Mouse (Mus musculus): ENCODE measurements around the gene Tirap. TPM values are rescaled to one million over a fixed set of nuclear protein-coding genes. Genes with fewer than 3 reads are reported as not detected.
A peak's percentile ranks its signal among the peaks of the same experiment; 100 is the strongest.

The Tirap gene
- total RNA-seq, 2 experiments from 2014 or later, result 4.3 to 6.0 TPM

- no peak for DNase-seq
Measured at GRCm38 (mm10) chr9:35192983-35193542, 7.0 kb downstream of the Tirap start.

DNA sequence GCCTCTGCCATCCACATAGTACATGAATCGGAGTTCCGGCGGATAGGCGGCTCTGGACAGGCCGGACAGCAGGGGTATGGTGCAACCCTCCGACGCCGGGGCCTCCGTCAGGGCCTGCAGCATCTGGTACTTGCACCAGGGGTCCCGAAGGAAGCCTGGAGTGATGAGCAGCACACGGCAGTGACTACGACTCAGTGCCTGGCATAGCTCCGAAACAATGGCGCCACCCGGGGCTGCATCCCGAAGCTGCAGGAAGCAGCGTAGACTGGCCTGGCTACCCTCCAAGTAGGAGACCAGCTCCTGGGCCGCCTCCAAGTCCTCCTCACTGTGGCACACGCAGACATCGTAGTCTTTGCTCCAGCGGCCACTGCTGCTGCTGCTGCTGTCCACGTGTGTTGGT, 11.4 kb downstream of the Tirap start:
- DNase-seq, result peak in 1 of 2 experiments; percentile 37

DNA sequence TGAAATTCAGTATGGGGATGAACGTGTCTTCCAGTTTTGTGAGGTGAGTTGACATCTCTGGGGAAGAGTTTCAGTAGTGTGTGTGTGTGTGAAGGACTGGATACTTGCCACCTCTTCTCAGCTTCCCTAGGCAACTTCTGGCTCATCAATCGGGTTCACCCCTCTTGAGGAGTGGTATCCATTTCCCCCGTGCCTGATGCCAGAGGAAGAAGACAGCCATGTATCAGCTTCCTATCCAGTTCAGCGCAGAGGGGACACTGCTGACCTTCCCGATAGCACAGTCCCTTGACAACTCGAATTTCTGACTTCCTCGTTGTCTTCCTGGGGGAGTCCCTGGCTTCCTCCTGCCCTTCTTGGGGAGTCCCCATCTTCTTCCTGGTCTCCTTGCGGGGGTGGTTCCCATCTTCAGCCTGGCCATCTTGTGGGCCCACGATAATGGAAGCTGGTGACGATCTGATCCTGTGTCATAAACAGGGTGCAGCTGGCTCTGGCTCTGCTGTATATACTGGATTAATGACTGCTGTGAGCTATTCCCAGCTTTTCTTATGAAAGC, 12.7 kb downstream of the Tirap start:
- no peak for DNase-seq

GRCm38 (mm10) chr9:35186430-35186829, 13.7 kb downstream of the Tirap start:
- DNase-seq, result no peak

DNA sequence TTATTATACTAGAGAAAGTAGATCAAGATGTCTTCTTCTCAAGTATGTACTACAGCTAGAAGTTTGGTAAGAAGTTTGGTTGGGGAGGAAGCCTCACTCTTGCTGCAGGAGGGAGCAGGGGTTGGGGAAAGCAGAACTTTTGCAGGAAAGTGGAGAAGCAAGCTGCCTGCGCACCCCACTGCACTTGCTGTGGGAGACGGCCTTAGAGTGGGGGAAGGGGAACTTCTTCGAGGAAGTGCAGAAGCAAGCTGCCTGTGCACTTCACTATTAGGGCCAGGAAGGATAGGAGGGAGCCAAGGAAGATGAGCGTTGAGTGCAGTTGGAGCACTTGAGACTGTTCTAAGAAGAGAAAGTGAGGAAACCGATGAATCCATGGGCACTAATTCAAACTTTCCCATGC, 16.7 kb downstream of the Tirap start:
- DNase-seq, result peak in 1 of 2 experiments; percentile 35

GRCm38 (mm10) chr9:35182832-35183231, 17.3 kb downstream of the Tirap start:
- no peak for DNase-seq

DNA sequence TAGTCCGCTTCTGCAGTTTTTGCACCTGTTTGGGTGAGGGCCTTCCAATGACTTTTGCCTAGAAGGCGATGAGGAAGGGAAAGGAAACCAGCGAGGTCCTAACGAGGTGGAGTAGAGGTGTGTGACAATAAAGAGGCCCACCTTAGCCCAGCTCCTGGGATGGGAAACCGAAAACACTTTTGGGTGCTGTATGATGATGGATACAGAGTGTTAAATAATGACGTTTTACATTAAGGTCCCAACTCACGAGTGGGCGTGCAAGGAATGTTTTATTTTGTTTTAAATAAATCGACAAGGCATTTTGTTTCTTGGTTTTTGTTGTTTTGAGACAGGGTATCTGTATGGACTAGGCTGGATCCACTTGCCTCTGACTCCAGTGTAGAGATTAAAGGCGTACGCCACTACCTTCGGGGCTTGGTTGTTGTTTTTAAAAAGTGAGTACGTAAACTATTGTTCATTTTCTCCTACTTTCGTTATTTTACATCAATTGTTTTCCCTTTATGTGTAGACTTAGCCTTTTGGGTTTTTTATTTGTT, 23.9 kb downstream of the Tirap start:
- no peak for DNase-seq

DNA sequence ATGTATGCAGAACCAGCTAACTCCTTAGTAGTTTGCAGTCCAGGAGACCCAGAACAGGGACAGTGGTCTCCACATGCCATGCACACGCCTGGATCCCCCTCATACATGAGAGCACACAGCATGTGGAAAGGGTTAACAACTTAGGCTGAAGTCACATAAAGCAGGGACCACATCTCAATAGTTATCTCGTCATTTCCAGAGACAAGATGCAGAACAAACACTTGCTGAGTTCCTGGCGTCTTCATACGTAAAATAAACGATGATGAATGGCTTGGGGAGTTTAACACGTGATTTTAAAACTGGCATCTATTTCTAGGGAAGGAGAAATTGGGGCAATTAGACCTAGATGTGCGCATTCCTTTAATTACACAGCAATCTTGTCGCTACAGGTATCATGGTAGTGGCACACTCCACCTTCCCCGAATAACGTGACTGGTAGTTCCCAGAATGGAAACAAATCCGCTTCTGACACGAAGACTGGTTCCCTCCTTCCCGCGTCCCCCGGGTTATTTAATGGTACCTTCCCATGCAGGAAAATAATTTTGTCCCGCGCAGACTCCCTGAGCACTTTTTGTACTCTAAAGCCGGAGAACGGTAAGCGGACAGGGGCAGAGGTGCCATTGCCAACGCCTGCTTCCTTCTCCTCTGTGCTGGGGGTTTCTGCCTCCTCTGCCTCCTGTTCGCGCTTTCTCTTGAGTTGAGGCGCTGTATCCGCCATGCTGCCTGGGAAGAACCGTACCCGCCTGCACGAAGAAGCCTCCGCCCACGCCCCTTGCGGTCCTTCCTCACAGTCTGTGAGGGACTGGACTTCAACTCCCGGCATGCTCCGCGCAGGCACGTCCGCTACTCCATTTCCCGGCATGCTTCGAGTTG, 24.6 kb downstream of the Tirap start, which contains the start of gene Dcps:
Gene Dcps, minus strand, starts transcription at position 811 of the 873 bp plus-strand sequence.
- peak; percentile 96 to 97 for DNase-seq

DNA sequence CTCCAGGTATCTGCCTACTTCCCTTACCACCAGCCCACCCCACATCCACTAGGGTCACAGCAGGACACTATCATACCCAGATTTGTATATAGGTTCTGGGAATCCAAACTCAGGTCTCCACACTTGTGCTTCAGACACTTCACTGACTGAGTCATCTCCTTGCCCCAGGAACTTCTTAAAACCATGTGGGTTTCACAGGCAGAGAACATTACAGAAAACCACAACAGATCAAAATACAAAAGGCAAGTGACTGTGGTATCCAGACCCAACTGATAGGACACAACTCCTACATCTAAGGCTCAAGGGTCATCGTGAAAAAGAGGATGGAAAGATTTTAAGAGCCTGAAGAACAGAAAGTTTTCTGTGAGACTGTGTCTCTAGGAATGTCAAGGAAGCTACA, 26.8 kb downstream of the Tirap start:
- no peak for DNase-seq

GRCm38 (mm10) chr9:35170071-35170470, 30.0 kb downstream of the Tirap start:
- no peak for DNase-seq

DNA sequence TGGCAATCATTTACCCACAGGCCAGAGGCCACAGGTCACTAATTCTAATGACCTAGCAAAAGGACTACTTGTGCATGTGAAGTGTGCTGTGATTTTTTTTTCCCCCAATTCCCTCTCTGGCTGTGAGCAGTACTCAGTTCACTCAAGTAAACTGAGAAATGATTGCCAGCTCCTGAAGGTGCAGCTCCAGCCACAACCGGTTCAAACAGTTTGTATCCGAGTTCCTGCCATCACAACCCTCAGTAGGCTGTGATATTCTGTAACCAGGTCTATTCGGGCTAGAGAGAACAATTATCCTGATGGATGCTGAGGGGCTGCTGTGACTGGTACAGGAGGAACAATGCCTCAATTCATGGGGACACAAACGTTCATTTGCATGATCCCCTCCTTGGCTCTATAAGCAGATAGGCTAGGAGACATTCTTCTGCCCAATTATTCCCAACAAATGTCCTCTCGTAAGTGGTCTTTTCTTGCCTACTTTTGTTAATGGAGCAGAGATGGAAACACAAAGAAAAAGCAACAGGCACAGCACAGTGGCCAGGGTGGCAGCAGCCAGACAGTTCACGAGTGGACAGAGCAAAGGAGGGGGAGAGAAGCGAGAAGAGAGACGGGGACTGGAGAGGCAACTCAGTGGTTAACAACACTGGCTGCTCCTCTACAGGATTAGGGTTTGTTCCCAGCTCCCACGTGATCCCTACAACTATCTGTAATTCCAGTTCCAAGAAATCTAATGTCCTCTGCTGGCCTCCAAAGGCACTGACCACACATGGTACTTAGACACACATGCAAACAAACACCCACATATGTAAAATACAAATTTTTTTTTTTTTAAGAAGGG, 33.1 kb downstream of the Tirap start:
- DNase-seq, result no peak

- DNase-seq, result peak; percentile 49 to 60
Measured at GRCm38 (mm10) chr9:35166144-35166797, 33.8 kb downstream of the Tirap start.

- DNase-seq, result no peak
Measured at GRCm38 (mm10) chr9:35164142-35164874, 35.8 kb downstream of the Tirap start.

DNA sequence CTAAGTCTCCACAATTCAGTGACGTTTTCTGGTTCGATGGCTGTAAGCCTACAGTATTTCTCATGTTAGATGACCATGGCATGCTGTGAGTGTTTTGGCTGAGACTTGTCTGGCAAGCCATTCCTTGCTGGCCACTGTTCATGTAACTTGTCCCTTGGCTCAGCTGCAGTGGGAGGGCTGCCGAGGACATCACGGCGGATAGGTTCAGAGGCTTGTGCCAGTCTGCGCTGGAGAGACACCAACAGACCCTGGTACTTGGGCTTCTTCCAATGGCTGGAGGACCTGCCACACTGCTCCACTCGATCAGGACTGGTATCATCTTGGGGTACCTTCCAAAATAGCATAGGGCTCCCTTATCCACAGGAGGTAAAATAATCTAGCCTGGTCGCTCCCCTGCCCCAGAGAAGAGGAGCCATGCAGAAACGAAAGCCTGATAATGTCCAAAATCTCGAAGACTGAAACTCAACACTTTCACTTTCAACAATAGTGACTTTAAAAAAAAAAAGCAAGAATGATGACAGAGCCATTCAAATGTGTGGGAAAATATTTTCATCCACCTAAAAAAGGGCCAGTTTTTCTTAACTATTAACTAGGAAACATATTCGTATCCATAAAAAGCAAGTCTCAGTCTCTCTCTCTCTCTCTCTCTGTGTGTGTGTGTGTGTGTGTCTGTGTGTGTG, 36.9 kb downstream of the Tirap start:
- DNase-seq, result peak; percentile 86 to 89

- no peak for DNase-seq
Measured at GRCm38 (mm10) chr9:35161721-35162120, 38.4 kb downstream of the Tirap start.

- DNase-seq, result no peak
Measured at GRCm38 (mm10) chr9:35160662-35161061, 39.4 kb downstream of the Tirap start.

- no peak for DNase-seq
Measured at GRCm38 (mm10) chr9:35158477-35158876, 41.6 kb downstream of the Tirap start.

DNA sequence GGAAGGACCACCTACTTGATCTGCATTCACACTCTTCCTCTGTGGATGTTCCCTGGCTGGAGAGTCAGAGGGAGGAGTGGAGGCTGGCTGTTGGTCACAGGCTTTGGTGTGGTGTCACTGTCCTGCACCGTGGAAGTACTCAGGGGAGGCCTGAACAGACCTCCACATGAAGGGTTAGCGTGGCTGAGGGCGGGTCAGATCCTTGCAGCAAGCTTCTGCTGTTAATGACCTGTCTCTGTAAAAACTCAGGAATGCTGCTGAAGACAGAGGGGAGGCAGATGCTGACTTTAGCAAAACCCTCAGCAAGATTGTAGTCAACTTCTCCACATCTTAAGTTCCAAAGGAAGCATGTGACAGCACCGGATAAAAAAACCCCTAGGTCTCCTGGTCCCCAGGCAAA, 43.2 kb downstream of the Tirap start:
- DNase-seq, result no peak

GRCm38 (mm10) chr9:35156002-35156710, 43.9 kb downstream of the Tirap start:
- DNase-seq, result peak; percentile 64 to 77

DNA sequence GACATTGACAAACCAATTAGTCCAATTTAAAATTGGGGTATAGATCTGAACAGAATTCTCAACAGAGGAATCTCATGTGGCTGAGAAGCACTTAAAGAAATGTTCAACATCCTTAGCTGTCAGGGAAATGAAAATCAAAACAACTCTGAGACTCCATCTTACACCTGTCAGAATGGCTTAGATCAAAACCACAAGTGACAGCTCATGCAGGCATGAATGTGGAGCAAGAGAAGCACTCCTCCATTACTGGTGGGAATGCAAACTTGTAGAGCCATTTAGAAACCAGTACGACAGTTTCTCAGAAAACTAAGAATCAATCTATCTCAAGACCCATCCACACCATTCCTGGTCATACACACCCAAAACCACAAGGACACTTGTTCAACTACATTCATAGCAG, 47.2 kb downstream of the Tirap start:
- DNase-seq, result no peak
